Mouse (Mus musculus) adrenal gland, postnatal 36 days (tissue): ENCODE results near the gene Pknox2. TPM values are rescaled to one million over a fixed set of nuclear protein-coding genes. Genes with fewer than 3 reads are reported as not detected.

Experiments
- DNase-seq, 2 experiments: peaks; one replicate each; pipeline ENCODE4 v3.0.0; 2021; ENCODE audit warnings: mixed read lengths in 1 of 2
- total RNA-seq, 2 experiments: library from RNA; stranded (reverse); gene quantifications; 2 replicates each; pipeline ENCODE4 v1.2.3; 2021

Pknox2 gene
- total RNA-seq, 2 experiments from 2014 or later: 2.1 to 2.2 TPM

GRCm38 (mm10) chr9:36990626-36991368 is 156.4 kb downstream of the Pknox2 start:
- DNase-seq: peak in 1 of 2 experiments; percentile 35

GRCm38 (mm10) chr9:36989991-36990390 is 157.2 kb downstream of the Pknox2 start:
- no peak for DNase-seq

GRCm38 (mm10) chr9:36985233-36985632 is 162.0 kb downstream of the Pknox2 start:
- DNase-seq: no peak

- DNase-seq: no peak
These were observed 170.4 kb downstream of the Pknox2 start for GRCm38 (mm10) chr9:36976596-36977362.

- peak in 1 of 2 experiments; percentile 20 for DNase-seq
These were observed 173.6 kb downstream of the Pknox2 start for GRCm38 (mm10) chr9:36973486-36974227.

- no peak for DNase-seq
These were observed 175.1 kb downstream of the Pknox2 start for GRCm38 (mm10) chr9:36972089-36972488.

GRCm38 (mm10) chr9:36971066-36971465 is 176.1 kb downstream of the Pknox2 start:
- DNase-seq: no peak

GRCm38 (mm10) chr9:36970651-36971050 is 176.6 kb downstream of the Pknox2 start:
- peak; percentile 69 to 89 for DNase-seq

GRCm38 (mm10) chr9:36969131-36969530 is 178.1 kb downstream of the Pknox2 start:
- no peak for DNase-seq

- peak; percentile 16 to 51 for DNase-seq
These were observed 178.5 kb downstream of the Pknox2 start for GRCm38 (mm10) chr9:36968713-36969112.

GRCm38 (mm10) chr9:36968236-36968635 is 179.0 kb downstream of the Pknox2 start:
- DNase-seq: no peak

GRCm38 (mm10) chr9:36965720-36966119 is 181.5 kb downstream of the Pknox2 start:
- DNase-seq: peak in 1 of 2 experiments; percentile 32

GRCm38 (mm10) chr9:36964230-36964629 is 183.0 kb downstream of the Pknox2 start:
- no peak for DNase-seq

- DNase-seq: no peak
These were observed 183.7 kb downstream of the Pknox2 start for GRCm38 (mm10) chr9:36963512-36963911.

- DNase-seq: no peak
These were observed 185.3 kb downstream of the Pknox2 start for GRCm38 (mm10) chr9:36961874-36962273.

GRCm38 (mm10) chr9:36961153-36961552 is 186.1 kb downstream of the Pknox2 start:
- DNase-seq: no peak

- DNase-seq: no peak
These were observed 196.1 kb downstream of the Pknox2 start for GRCm38 (mm10) chr9:36951133-36951484.

GRCm38 (mm10) chr9:36950271-36951132 is 196.7 kb downstream of the Pknox2 start:
- no peak for DNase-seq

- DNase-seq: no peak
These were observed 199.0 kb downstream of the Pknox2 start for GRCm38 (mm10) chr9:36948181-36948580.

- DNase-seq: no peak
These were observed 200.0 kb downstream of the Pknox2 start for GRCm38 (mm10) chr9:36947056-36947694.

GRCm38 (mm10) chr9:36944843-36945242 is 202.4 kb downstream of the Pknox2 start:
- no peak for DNase-seq
